Comparison of ENCODE assay signal across 8 mouse cellular contexts in the genomic region with DNA sequence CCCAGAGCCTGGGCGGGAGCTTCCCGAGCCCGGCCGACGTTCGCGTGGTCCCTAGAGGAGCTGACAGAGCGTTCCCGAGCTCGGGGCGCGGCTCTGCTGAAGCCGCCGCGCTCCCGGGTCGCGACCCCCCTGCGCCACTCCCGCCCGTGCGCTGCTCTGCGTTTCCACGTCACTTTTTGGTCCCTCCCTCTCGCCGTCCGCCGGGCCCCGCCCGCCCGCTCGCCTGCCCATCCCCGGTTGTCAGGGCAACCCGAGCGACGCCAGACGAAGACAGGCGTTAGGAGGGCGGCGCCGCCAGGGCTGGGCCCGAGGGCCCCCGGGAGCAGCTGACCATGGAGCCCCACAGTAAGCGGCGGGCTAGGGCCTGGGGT. TPM values are rescaled to one million over a fixed set of nuclear protein-coding genes. Genes with fewer than 3 reads are reported as not detected.
DNase-seq lines count a peak whose midpoint lies in the region; ATAC-seq lines count a peak whose summit lies in the region.

TSS of gene Fank1 (plus strand) at position 236 of the 371 bp plus-strand sequence.

- no peaks in the 10 kb centered on the region for H3K27me3 ChIP-seq in hindbrain, embryonic 11.5 days (ENCODE audit: control insufficient read depth, insufficient read depth, low read length)

- H3K4me2 ChIP-seq in hindbrain, embryonic 11.5 days (replicated peaks; ENCODE audit: low read depth, low read length) = peak within 1 kb of the TSS; percentile 80

- H3K4me3 ChIP-seq in hindbrain, embryonic 11.5 days (ENCODE audit: low read depth, low read length) = peak within 1 kb of the TSS; percentile 70

- peak; percentile 88 for DNase-seq in NIH3T3 (ENCODE audit: low read depth)
- DNase-seq in cerebellum, adult 9-10 months = peak; percentile 77
- peak; percentile 59 to 85 for DNase-seq in frontal cortex, adult 2 months (ENCODE audit: extremely low spot score in 1 of 2, low spot score in 1 of 2)
- peak; percentile 92 for DNase-seq in hindbrain, embryonic 11.5 days (ENCODE audit: low spot score)
- DNase-seq in layer of hippocampus, postnatal 36 days = peak; percentile 84 to 85
- DNase-seq in lung, postnatal 36 days = peak; percentile 90
- DNase-seq in retina, embryonic 14.5 days (ENCODE audit: low spot score) = peak; percentile 90
- peak; percentile 95 for DNase-seq in thymus, postnatal 4 days

- no peaks in the 10 kb centered on the region for H3K4me1 ChIP-seq in hindbrain, embryonic 11.5 days (replicated peaks; ENCODE audit: control insufficient read depth, insufficient read depth, low read length)

- ATAC-seq in hindbrain, embryonic 11.5 days (ENCODE audit: low FRiP score) = peak; percentile 94

- WGBS in hindbrain, embryonic 11.5 days = 0% methylated on average over 45 of the region's 45 CpGs

- no peaks in the 10 kb centered on the region for H3K36me3 ChIP-seq in hindbrain, embryonic 11.5 days (ENCODE audit: control insufficient read depth, insufficient read depth, low read length)

- H3K27ac ChIP-seq in hindbrain, embryonic 11.5 days (ENCODE audit: low read depth, low read length) = no peak within 1 kb of the TSS

- H3K9me3 ChIP-seq in hindbrain, embryonic 11.5 days (ENCODE audit: control insufficient read depth, low read length) = no peaks in the 10 kb centered on the region

- peak within 1 kb of the TSS; percentile 87 for H3K9ac ChIP-seq in hindbrain, embryonic 11.5 days (ENCODE audit: low read depth, low read length)

RNA-seq across cellular contexts. Expression of gene Fank1, which starts in this region (rescaled TPM):
- 6.3 and 7.1 TPM in 2 replicates for polyA plus RNA-seq in frontal cortex, adult 2 months (2012; rRNA removed)
- polyA plus RNA-seq in hindbrain, embryonic 11.5 days (2014; fragmentation: Nextera tagmentation; extraction: Ambion mirVana) = 2.2 and 2.9 TPM in 2 replicates
- total RNA-seq in layer of hippocampus, postnatal 36 days (2021) = 1 to 10 TPM; 2.4 to 2.5 TPM
